Mouse (Mus musculus): ENCODE data around the gene Gm21292. TPM values are rescaled to one million over a fixed set of nuclear protein-coding genes. Genes with fewer than 3 reads are reported as not detected.
"Not testable (repeated sequence)": the region's sequence is repeated elsewhere in the genome, so short reads cannot be mapped to it uniquely, and the experiment has no call there.

Gm21292 gene
- polyA plus RNA-seq (2015; fragmentation: Nextera tagmentation; extraction: Ambion mirVana): not detected in 2 replicates

GRCm38 (mm10) chrY:9133824-9134223 is at the start of gene Gm21292:
Gene Gm21292 (minus strand): TSS chrY:9133924.
- DNase-seq (ENCODE audit: low spot score): not testable (repeated sequence)

Other genes with a start within 250 kb of the Gm21292 start
- gene Gm21721, start 68.3 kb upstream of the Gm21292 start, polyA plus RNA-seq (2015; fragmentation: Nextera tagmentation; extraction: Ambion mirVana): not detected in 2 replicates
- gene Gm21812, start 213.3 kb upstream of the Gm21292 start, polyA plus RNA-seq (2015; fragmentation: Nextera tagmentation; extraction: Ambion mirVana): not detected in 2 replicates